Mouse (Mus musculus): ENCODE measurements at regions not wholly inside any gene's neighbourhood (a gene's known extent, or its start where the extent isn't known, plus 50 kb on each side); places are given as distances from the start of the nearest gene placed in this dataset.

GRCm38 (mm10) chr13:107910125-107910524, 134.1 kb upstream of the Smim15 start:
- no peak for TF ChIP-seq ZC3H11A (IDR thresholded peaks at IDR 0.05; ENCODE audit: borderline replicate concordance, low read depth, low read length)
- TF ChIP-seq ZNF384 (IDR thresholded peaks at IDR 0.05; ENCODE audit: low read depth, low read length) = no peak
